Mouse (Mus musculus) intestine, embryonic 16.5 days (tissue): ENCODE measurements around the gene Gm20388. TPM values are rescaled to one million over a fixed set of nuclear protein-coding genes. Genes with fewer than 3 reads are reported as not detected.

Source experiments
- ATAC-seq: fragments of 200-750 bp; cut with Nextera tagmentation; 2 replicates; pipeline ENCODE4 v1.8.0; 2017; ENCODE audit warnings: moderate TSS enrichment, moderate library complexity
- H3K27ac ChIP-seq: fragments of 300-500 bp; sonication (generic); 2 replicates; pipeline ENCODE4 v1.5.1; 2014; ENCODE audit warnings: mild to moderate bottlenecking, low read length
- H3K27me3 ChIP-seq: fragments of 300-500 bp; sonication (generic); replicated peaks from 2 replicates; pipeline ENCODE4 v1.6.1; 2014; ENCODE audit warnings: low read length, control low read depth, mixed read lengths; ENCODE audit not compliant: control insufficient read depth, insufficient read depth
- H3K36me3 ChIP-seq: fragments of 300-500 bp; sonication (generic); 2 replicates; pipeline ENCODE4 v1.6.1; 2014; ENCODE audit warnings: low read length, control low read depth; ENCODE audit not compliant: control insufficient read depth, insufficient read depth
- H3K4me1 ChIP-seq: fragments of 300-500 bp; sonication (generic); 2 replicates; pipeline ENCODE4 v1.6.1; 2014; ENCODE audit warnings: low read length, control low read depth, mixed read lengths; ENCODE audit not compliant: control insufficient read depth, insufficient read depth
- H3K4me2 ChIP-seq: fragments of 300-500 bp; sonication (generic); 2 replicates; pipeline ENCODE4 v1.6.1; 2014; ENCODE audit warnings: low read depth, low read length, control low read depth
- H3K4me3 ChIP-seq: fragments of 300-500 bp; sonication (generic); 2 replicates; pipeline ENCODE4 v1.5.1; 2014; ENCODE audit warnings: mild to moderate bottlenecking, low read length
- H3K9ac ChIP-seq: fragments of 300-500 bp; sonication (generic); 2 replicates; pipeline ENCODE4 v1.6.1; 2014; ENCODE audit warnings: low read depth, low read length
- H3K9me3 ChIP-seq: fragments of 300-500 bp; sonication (generic); 2 replicates; pipeline ENCODE4 v1.6.1; 2016; ENCODE audit warnings: low read length, control low read depth; ENCODE audit not compliant: control insufficient read depth
- WGBS: fragments of 180-500 bp; shearing (Covaris S2); extraction: QIAGEN DNeasy Blood & Tissue Kit; methylation state at CpG from one replicate; pipeline ENCODE4 v1.1.7; 2014; 5-methylcytosine and 5-hydroxymethylcytosine counted together
- polyA plus RNA-seq: library from polyadenylated mRNA; unstranded; fragments of >200 nt; fragmentation: Nextera tagmentation; extraction: Ambion mirVana; gene quantifications from 2 replicates; pipeline ENCODE4 v1.2.1, GENCODE M21; 2015

The Gm20388 gene
- polyA plus RNA-seq, 1 experiment from 2014 or later: 5.8 TPM

DNA sequence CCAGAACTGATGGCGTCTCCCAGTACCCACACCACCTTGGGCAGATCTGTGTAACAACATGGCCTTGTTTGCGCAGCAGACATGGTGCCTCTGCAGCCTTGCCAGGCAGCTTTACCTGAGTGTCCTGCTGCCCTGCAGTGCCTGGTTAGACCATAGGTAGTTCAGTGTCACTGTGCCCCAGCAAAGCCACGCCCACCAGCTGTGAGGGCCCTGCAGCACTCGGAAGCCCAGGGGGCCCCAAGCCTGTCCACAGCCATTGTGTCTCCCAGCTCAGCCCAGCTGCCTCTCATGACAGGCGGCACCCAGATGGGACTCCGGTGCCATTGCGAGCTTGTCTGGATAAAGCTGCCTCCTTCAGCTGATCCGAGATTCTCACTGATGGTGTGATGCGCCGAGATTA, 2380.9 kb downstream of the Gm20388 start:
- Histone ChIP-seq H3K4me1 (peaks cover 76% of the 10 kb centered on the region), H3K27me3 (no peaks in the 10 kb centered on the region), H3K27ac (no peak overlapping the region; the same call in 1 of the 2 replicates), H3K4me2 (no peak overlapping the region), H3K4me3 (no peak overlapping the region; the same call in 1 of the 2 replicates), H3K9me3 (no peaks in the 10 kb centered on the region), H3K36me3 (no peaks in the 10 kb centered on the region), H3K9ac (no peak overlapping the region)
- 52% methylated on average over 10 of the region's 10 CpGs for WGBS
- peak; percentile 35 for ATAC-seq

DNA sequence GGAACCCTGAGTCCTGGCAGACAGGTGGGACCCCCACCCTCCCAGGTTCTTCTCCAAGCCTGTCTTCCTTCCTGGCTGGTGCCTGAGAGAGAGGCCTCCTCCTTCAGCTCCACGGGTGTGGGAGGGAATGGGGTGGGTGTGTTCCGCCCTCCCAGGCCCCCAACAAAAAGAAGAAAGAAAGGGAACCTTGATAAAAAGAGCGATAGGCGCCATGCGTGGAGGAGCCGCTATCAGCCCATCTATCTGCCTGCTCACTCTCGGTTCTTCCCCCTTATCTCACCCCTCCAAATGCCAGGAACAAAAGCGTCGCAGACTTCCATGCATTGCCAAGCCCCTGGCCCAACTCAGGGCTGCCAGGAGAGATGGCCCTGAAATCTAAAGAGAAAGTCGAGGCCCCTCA, 2382.8 kb downstream of the Gm20388 start:
- H3K4me3 ChIP-seq: no peak overlapping the region
- no peak for ATAC-seq
- no peaks in the 10 kb centered on the region for H3K27me3 ChIP-seq
- WGBS: 58% methylated on average over 10 of the region's 10 CpGs
- no peak overlapping the region for H3K9ac ChIP-seq
- H3K9me3 ChIP-seq: no peaks in the 10 kb centered on the region
- H3K4me1 ChIP-seq: peaks cover 82% of the 10 kb centered on the region
- H3K4me2 ChIP-seq: no peak overlapping the region
- H3K27ac ChIP-seq: peak overlapping the region; percentile 55
- H3K36me3 ChIP-seq: no peaks in the 10 kb centered on the region

DNA sequence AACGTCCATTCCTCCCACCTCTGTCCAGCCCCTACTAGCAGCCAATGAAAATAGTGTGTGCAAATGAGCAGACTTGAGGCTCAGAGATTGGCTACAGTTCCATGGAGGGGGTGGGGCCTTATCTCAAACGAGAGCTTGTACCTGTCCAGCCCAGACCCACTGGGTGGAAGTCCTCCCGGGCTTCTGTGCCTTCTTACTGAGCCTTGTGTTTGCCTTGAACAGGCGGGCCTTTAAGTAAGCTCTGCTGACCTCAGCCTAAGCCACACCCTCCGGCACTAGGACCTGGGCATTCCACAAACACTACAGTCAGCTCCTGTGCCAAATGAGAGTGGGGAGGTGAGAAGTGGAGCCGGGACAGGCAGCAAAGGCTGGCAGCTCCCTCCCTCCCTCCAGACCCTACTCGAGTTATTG, 2383.6 kb downstream of the Gm20388 start:
- 1% methylated on average over 7 of the region's 7 CpGs for WGBS
- H3K4me2 ChIP-seq: peak overlapping the region; percentile 30; the same call in 1 of the 2 replicates
- no peak overlapping the region for H3K4me3 ChIP-seq
- no peaks in the 10 kb centered on the region for H3K9me3 ChIP-seq
- ATAC-seq: peak; percentile 93
- peak overlapping the region; percentile 73 for H3K27ac ChIP-seq
- H3K9ac ChIP-seq: no peak overlapping the region; the same call in 1 of the 2 replicates
- H3K36me3 ChIP-seq: no peaks in the 10 kb centered on the region
- H3K27me3 ChIP-seq: no peaks in the 10 kb centered on the region
- H3K4me1 ChIP-seq: peaks cover 77% of the 10 kb centered on the region

DNA sequence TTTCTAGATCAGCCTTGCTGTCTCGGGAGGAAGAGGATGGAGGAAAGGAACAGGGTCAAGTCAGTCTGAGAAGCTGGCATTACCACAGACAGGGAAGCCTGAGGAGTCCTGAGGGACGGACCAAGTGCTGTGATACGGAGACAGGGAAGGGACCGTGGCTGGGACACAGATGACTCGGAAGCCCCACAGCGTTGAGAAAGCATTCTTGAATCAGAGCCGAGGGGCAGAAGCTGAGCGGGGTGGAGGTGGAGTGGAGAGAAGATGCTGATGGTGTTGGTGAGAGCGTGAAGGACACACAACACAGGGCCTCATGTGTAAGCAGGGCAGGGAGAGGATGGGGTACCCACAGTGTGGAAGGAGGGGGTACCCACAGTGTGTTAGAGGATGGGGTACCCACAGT, 2384.7 kb downstream of the Gm20388 start:
- H3K36me3 ChIP-seq: no peaks in the 10 kb centered on the region
- WGBS: 62% methylated on average over 9 of the region's 9 CpGs
- no peak overlapping the region for H3K4me2 ChIP-seq
- no peak overlapping the region for H3K27ac ChIP-seq
- H3K9ac ChIP-seq: no peak overlapping the region; the same call in 1 of the 2 replicates
- H3K9me3 ChIP-seq: no peaks in the 10 kb centered on the region
- H3K27me3 ChIP-seq: no peaks in the 10 kb centered on the region
- no peak for ATAC-seq
- H3K4me1 ChIP-seq: peaks cover 74% of the 10 kb centered on the region
- H3K4me3 ChIP-seq: no peak overlapping the region

DNA sequence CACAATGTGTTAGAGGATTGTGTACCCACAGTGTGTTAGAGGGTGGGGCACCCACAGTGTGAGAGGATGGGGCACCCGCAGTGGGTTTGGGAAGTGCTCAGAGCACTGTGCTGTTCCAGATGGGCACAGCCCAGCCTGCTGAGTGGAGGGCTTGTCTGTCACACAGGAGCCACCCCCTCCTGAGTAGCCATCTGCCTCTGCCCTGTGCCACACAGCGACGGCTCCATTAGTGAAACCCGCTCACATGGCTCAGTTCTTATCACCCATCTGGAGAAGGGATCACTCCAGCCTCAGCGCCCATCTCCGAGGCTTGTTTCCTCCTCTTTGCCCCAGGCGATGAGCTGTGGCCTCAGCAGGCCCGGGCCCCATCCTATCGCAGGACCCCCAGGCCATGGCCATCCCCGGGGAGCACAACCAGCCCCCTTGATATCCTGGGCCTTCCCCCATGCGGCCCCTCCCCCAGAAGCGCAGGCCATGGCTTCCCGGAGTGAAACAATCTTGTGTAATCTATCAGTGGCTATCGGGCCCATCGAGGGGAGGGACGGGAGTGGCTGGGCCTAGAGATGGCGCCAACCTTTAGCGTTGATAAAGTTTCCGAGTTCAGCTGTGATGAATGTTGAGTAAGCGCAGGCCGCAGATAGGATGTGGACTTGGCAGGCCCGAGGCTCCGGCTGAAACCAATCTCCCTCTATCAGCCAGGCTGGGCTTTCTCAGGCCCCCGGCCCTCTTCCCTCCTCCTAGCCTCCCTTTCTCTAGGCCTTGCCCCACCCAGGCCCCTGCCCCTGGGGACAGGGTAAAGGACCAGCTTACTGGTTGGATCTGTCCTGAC, 2385.7 kb downstream of the Gm20388 start:
- Histone ChIP-seq H3K27ac (peak overlapping the region; percentile 86), H3K9ac (peak overlapping the region; percentile 14), H3K4me1 (peaks cover 65% of the 10 kb centered on the region), H3K9me3 (no peaks in the 10 kb centered on the region), H3K4me2 (peak overlapping the region; percentile 26; the same call in 1 of the 2 replicates), H3K36me3 (no peaks in the 10 kb centered on the region), H3K4me3 (no peak overlapping the region), H3K27me3 (no peaks in the 10 kb centered on the region)
- peak; percentile 19 for ATAC-seq
- 34% methylated on average over 24 of the region's 24 CpGs for WGBS

DNA sequence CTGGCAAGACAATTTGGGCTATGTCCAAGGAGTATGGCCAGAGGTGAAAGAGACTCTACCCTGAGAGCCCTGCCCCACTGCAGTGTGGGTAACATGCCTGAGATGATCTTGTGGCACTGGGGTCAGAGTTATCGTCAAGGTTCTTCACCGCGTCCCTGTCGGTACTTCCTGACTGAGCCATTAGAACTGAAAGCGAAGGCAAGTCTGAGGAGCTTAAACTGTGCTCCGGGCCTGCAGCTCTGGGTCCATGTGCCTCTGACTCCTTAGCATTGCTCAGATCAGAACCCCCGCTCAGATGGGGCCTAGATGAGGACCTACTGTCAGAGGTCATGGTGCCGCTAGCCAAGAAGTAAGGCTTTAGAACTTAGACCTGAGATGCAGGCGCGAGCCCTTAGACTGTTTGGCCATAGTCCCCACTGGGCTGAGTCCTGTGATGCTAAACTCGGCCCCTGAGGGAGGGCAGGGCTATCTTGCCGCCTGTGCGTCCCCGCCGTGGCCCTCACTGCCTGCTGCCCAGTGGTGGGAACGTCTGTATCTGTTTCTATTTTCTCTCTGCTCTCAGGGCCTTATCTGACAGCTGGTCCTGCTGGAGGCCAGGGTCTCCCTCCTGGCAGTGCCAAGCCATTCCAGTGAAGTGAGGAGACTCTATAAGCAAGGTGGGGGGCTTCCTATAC, 2389.1 kb downstream of the Gm20388 start:
- Histone ChIP-seq H3K4me2 (no peak overlapping the region), H3K4me1 (peaks cover 74% of the 10 kb centered on the region), H3K36me3 (no peaks in the 10 kb centered on the region), H3K9me3 (no peaks in the 10 kb centered on the region), H3K27ac (peak overlapping the region; percentile 17; the same call in 1 of the 2 replicates), H3K27me3 (no peaks in the 10 kb centered on the region), H3K9ac (no peak overlapping the region), H3K4me3 (no peak overlapping the region)
- no peak for ATAC-seq
- WGBS: 65% methylated on average over 16 of the region's 16 CpGs

DNA sequence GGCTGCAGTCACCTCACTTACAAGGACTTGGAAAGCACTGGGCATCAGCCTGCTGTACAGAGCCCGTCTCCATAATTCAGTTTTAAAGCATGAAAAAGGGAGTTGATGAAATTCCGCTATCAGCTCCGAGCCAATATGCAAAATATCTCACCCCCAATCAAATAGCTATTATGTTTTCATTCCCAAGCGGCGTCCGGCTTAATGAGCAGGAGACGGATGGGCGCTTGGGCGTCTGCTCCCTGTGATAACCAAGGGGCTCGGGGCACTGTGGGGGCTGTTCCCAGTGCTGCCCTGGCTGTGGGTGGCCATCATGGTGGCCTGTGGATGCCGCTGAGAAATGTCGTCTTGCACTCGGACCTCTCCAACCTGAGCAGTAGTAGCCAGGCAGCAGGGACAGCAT, 2390.4 kb downstream of the Gm20388 start:
- Histone ChIP-seq H3K27me3 (no peaks in the 10 kb centered on the region), H3K4me1 (peaks cover 76% of the 10 kb centered on the region), H3K27ac (peak overlapping the region; percentile 50; the same call in 1 of the 2 replicates), H3K36me3 (no peaks in the 10 kb centered on the region), H3K4me3 (no peak overlapping the region), H3K9me3 (no peaks in the 10 kb centered on the region), H3K4me2 (no peak overlapping the region), H3K9ac (no peak overlapping the region)
- WGBS: 77% methylated on average over 13 of the region's 13 CpGs
- ATAC-seq: no peak

DNA sequence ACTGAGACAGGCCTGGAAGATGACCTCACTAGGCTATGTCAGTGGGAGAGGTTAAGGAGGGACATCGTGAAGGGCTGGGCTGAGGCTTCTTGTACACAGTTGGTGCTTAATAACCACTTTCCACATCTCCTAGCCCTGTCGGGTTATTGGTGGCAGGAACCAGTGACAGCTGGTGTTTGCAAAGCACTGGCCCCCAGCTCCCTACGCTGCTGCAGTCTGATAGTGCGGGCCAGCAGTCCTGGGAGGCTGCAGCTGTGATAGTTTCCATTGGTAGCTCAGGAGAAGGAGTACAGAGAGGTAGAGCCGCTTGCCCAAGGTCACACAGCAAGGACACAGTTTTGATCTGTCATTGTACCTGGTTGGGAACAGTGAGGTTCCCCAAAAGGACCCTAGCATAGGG, 2391.2 kb downstream of the Gm20388 start:
- H3K27ac ChIP-seq: peak overlapping the region; percentile 50; the same call in 1 of the 2 replicates
- no peak overlapping the region for H3K4me2 ChIP-seq
- peaks cover 73% of the 10 kb centered on the region for H3K4me1 ChIP-seq
- H3K27me3 ChIP-seq: no peaks in the 10 kb centered on the region
- no peaks in the 10 kb centered on the region for H3K36me3 ChIP-seq
- H3K9me3 ChIP-seq: no peaks in the 10 kb centered on the region
- no peak overlapping the region for H3K4me3 ChIP-seq
- no peak for ATAC-seq
- 71% methylated on average over 5 of the region's 5 CpGs for WGBS
- H3K9ac ChIP-seq: 0 out of 2 replicates have a peak overlapping the region, but pooled peaks have one; percentile 41

DNA sequence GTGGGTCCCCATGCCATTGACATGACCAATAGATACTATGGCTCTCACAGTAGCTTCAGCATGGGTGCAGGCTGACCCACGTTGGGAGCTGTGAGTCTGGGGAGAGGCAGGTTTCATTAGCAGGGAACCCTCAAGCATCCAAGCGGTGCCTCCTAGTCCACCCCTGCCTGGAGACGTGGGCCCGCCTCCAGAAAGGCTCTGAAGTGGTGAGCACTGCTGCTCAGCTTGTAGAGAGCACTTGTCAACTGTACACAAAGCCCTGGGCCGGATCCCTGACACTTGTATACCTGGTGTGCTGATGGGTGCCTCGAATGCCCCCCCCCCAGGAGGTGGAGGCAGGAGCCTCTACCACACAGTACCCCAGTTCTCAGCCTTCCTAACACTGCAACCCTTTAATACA, 2392.8 kb downstream of the Gm20388 start:
- Histone ChIP-seq H3K36me3 (no peaks in the 10 kb centered on the region), H3K4me1 (peaks cover 72% of the 10 kb centered on the region), H3K4me3 (no peak overlapping the region), H3K27ac (no peak overlapping the region), H3K9me3 (no peaks in the 10 kb centered on the region), H3K9ac (no peak overlapping the region), H3K27me3 (no peaks in the 10 kb centered on the region), H3K4me2 (no peak overlapping the region)
- no peak for ATAC-seq
- 62% methylated on average over 6 of the region's 6 CpGs for WGBS
